In the genomic region with DNA sequence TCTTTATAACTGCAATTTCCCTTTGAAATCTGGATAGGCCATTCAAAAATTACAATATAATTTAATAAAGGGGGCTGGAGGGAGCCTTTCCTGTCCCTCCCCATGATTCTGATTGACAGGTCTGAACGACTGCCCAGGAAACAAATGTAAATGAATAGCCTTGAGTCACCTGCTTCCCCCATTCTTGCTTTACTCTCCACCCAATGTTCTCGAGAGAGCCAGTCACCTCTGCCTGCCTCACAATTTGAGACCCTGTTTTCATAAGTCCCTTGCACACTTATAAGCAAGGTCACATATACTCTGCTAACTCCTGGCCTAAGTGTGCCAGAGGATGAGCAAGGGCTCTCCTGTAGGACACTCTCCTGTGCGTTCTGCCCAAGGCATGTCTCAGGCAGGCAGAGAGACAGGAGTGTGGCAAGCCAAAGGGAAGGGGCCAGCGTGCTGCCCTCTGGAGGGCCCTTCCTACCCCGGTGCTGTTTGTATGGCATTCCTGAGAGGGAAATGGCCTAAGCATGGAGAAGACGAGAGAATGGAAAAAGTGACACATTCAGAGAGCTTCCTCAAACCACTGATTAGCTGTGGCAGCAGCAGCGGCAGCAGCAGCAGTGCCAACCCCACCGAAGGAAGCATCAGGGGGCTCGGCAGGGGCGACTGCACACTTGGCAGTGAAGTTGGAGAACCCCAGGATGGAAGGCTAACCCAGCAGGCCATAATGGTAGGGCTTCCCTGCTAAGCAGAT, we compare ENCODE assay signal across 8 mouse cellular contexts. TPM values are rescaled to one million over a fixed set of nuclear protein-coding genes. Genes with fewer than 3 reads are reported as not detected.
A peak's percentile ranks its signal among the peaks of the same experiment; 100 is the strongest.
DNase-seq lines count a peak whose midpoint lies in the region; ATAC-seq lines count a peak whose summit lies in the region.

No protein-coding gene starts in this region.

- H3K36me3 ChIP-seq in hindbrain, embryonic 12.5 days: no peaks in the 10 kb centered on the region
- H3K36me3 ChIP-seq in megakaryocyte, embryonic 14.5 days (replicated peaks; ENCODE audit: low read length): peaks cover 6% of the 10 kb centered on the region

- peak overlapping the region; percentile 28; the same call in 1 of the 2 replicates for H3K9ac ChIP-seq in hindbrain, embryonic 12.5 days

- peak; percentile 27 for ATAC-seq in common myeloid progenitor, adult 5-6 weeks (replicated peaks; ENCODE audit: low read depth, poor library complexity, severe bottlenecking)
- ATAC-seq in hindbrain, embryonic 12.5 days (ENCODE audit: low FRiP score): no peak

- H3K4me3 ChIP-seq in hindbrain, embryonic 12.5 days: no peak overlapping the region
- H3K4me3 ChIP-seq in megakaryocyte, embryonic 14.5 days (replicated peaks): peak overlapping the region; percentile 86

- 29% methylated on average over 10 of the region's 10 CpGs for WGBS in hindbrain, embryonic 12.5 days

- H3K4me2 ChIP-seq in hindbrain, embryonic 12.5 days (replicated peaks): 0 out of 2 replicates have a peak overlapping the region, but pooled peaks have one; percentile 15

- peak; percentile 39 to 52 for DNase-seq in heart, adult 18-20 months
- no peak for DNase-seq in heart, postnatal 25 days (ENCODE audit: low spot score)
- no peak for DNase-seq in spleen, postnatal 4 days (ENCODE audit: low spot score in 2 of 2)
- DNase-seq in urinary bladder, postnatal 36 days (ENCODE audit: low spot score in 2 of 2): no peak
- DNase-seq in MN1 (ENCODE audit: low spot score): no peak

- H3K4me1 ChIP-seq in hindbrain, embryonic 12.5 days: peaks cover 82% of the 10 kb centered on the region
- H3K4me1 ChIP-seq in megakaryocyte, embryonic 14.5 days: peaks cover 72% of the 10 kb centered on the region

- peak overlapping the region; percentile 40 for H3K27ac ChIP-seq in hindbrain, embryonic 12.5 days

- H3K9me3 ChIP-seq in hindbrain, embryonic 12.5 days (replicated peaks): no peaks in the 10 kb centered on the region
- no peaks in the 10 kb centered on the region for H3K9me3 ChIP-seq in megakaryocyte, embryonic 14.5 days

- no peaks in the 10 kb centered on the region for H3K27me3 ChIP-seq in hindbrain, embryonic 12.5 days
- peaks cover 38% of the 10 kb centered on the region for H3K27me3 ChIP-seq in megakaryocyte, embryonic 14.5 days (replicated peaks)

- intact Hi-C loops in heart, postnatal 25 days (cut with DNase I): no loop called here

RNA-seq across cellular contexts. Expression of a gene that starts 5.3 kb away (rescaled TPM):
- 1 to 10 TPM; 2.0 to 2.5 TPM for total RNA-seq in heart, adult 18-20 months (2021)
- total RNA-seq in heart, postnatal 25 days (2021): 1 to 10 TPM; 3.3 to 4.1 TPM
- total RNA-seq in common myeloid progenitor, adult 5-6 weeks (2017): 5.7 and 6.7 TPM in 2 replicates
- polyA plus RNA-seq in hindbrain, embryonic 12.5 days (2016; fragmentation: Nextera tagmentation; extraction: Ambion mirVana): 80.9 and 81.9 TPM in 2 replicates
- polyA plus RNA-seq in megakaryocyte, embryonic 14.5 days (2012; ENCODE audit: insufficient read depth, low replicate concordance): 6.7 and 13.6 TPM in 2 replicates

RNA-seq across cellular contexts. Expression of a gene that starts 21.8 kb away (rescaled TPM):
- 10 to 100 TPM; 25.9 to 26.8 TPM for total RNA-seq in heart, adult 18-20 months (2021)
- 10 to 100 TPM; 26.3 to 27.1 TPM for total RNA-seq in heart, postnatal 25 days (2021)
- total RNA-seq in common myeloid progenitor, adult 5-6 weeks (2017): 6.1 and 6.9 TPM in 2 replicates
- 37.8 and 40.0 TPM in 2 replicates for polyA plus RNA-seq in hindbrain, embryonic 12.5 days (2016; fragmentation: Nextera tagmentation; extraction: Ambion mirVana)
- polyA plus RNA-seq in megakaryocyte, embryonic 14.5 days (2012; ENCODE audit: insufficient read depth, low replicate concordance): 33.6 and 42.0 TPM in 2 replicates

RNA-seq across cellular contexts. Expression of a gene that starts 22.0 kb away (rescaled TPM):
- 100 to 1,000 TPM; 136 to 141 TPM for total RNA-seq in heart, adult 18-20 months (2021)
- total RNA-seq in heart, postnatal 25 days (2021): 100 to 1,000 TPM; 125 to 132 TPM
- total RNA-seq in common myeloid progenitor, adult 5-6 weeks (2017): 102 and 113 TPM in 2 replicates
- polyA plus RNA-seq in hindbrain, embryonic 12.5 days (2016; fragmentation: Nextera tagmentation; extraction: Ambion mirVana): 79.7 and 88.2 TPM in 2 replicates
- polyA plus RNA-seq in megakaryocyte, embryonic 14.5 days (2012; ENCODE audit: insufficient read depth, low replicate concordance): 289 and 528 TPM in 2 replicates

RNA-seq across cellular contexts. Expression of a gene that starts 26.1 kb away (rescaled TPM):
- 10 to 100 TPM; 16.9 to 18.8 TPM for total RNA-seq in heart, adult 18-20 months (2021)
- 10 to 100 TPM; 21.3 to 23.0 TPM for total RNA-seq in heart, postnatal 25 days (2021)
- 13.8 and 22.7 TPM in 2 replicates for total RNA-seq in common myeloid progenitor, adult 5-6 weeks (2017)
- 52.1 and 53.0 TPM in 2 replicates for polyA plus RNA-seq in hindbrain, embryonic 12.5 days (2016; fragmentation: Nextera tagmentation; extraction: Ambion mirVana)
- 90.0 and 167 TPM in 2 replicates for polyA plus RNA-seq in megakaryocyte, embryonic 14.5 days (2012; ENCODE audit: insufficient read depth, low replicate concordance)

RNA-seq across cellular contexts. Expression of a gene that starts 50.2 kb away (rescaled TPM):
- 10 to 100 TPM; 13.4 to 14.2 TPM for total RNA-seq in heart, adult 18-20 months (2021)
- total RNA-seq in heart, postnatal 25 days (2021): 10 to 100 TPM in 1 of 2 experiments, 1 to 10 TPM in 1; 9.9 to 10.8 TPM
- total RNA-seq in common myeloid progenitor, adult 5-6 weeks (2017): 46.2 and 51.9 TPM in 2 replicates
- polyA plus RNA-seq in hindbrain, embryonic 12.5 days (2016; fragmentation: Nextera tagmentation; extraction: Ambion mirVana): 54.2 and 61.8 TPM in 2 replicates
- polyA plus RNA-seq in megakaryocyte, embryonic 14.5 days (2012; ENCODE audit: insufficient read depth, low replicate concordance): 9.4 and 30.6 TPM in 2 replicates

Comparison
In these comparisons a context has a peak if more than half of its experiments do, and no peak if none do; other contexts are left out.
1. DNase-seq: peak in heart, adult 18-20 months (2 of 2); none in heart, postnatal 25 days (single experiment), spleen, postnatal 4 days (0 of 2), urinary bladder, postnatal 36 days (0 of 2) and MN1 (single experiment).